Mouse (Mus musculus) megakaryocyte-erythroid progenitor cell, adult 5 weeks (primary cell): ENCODE measurements around the gene Slamf9. TPM values are rescaled to one million over a fixed set of nuclear protein-coding genes. Genes with fewer than 3 reads are reported as not detected.

Experiments used
- polyA plus RNA-seq: library from polyadenylated mRNA; stranded (reverse); fragments of >175 nt; gene quantifications from 2 replicates; pipeline ENCODE4 v1.2.3, GENCODE M21; 2012

Slamf9 gene
- polyA plus RNA-seq = not detected in 2 replicates

DNA sequence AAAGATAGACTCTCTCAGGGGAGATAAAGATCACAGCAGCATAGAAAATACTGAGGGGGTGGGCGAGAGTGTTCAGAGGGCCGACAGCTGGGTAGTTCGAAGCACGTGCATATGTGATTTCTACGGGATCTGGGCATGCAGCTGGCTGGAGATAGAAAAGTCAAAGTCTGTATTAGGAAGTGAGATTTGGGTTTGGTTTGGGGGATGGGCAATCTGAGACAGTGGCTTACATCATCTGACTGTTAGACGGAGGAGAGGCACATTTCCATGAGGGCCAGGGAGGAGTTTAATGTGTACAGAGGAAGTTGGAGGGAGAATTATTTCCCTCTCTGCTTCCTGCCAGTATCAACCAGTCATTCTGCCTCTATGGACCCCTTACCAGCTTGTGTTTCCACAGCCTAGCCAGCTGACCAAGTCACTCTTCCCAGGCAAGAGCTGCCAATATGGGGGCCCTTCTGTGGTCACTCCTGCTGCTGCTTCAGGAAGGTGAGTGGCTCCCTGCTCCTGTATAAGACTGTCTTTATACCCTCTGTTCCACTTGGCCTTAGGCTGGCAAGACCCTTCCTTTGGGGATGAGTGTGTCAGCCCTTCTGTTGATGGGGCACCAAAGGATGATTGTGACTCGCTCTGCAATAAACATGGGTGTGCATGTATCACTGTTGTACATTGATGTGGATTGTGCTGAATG, at the start of gene Slamf9:
TSS of gene Slamf9 (plus strand) at position 305 of the 688 bp plus-strand sequence.

DNA sequence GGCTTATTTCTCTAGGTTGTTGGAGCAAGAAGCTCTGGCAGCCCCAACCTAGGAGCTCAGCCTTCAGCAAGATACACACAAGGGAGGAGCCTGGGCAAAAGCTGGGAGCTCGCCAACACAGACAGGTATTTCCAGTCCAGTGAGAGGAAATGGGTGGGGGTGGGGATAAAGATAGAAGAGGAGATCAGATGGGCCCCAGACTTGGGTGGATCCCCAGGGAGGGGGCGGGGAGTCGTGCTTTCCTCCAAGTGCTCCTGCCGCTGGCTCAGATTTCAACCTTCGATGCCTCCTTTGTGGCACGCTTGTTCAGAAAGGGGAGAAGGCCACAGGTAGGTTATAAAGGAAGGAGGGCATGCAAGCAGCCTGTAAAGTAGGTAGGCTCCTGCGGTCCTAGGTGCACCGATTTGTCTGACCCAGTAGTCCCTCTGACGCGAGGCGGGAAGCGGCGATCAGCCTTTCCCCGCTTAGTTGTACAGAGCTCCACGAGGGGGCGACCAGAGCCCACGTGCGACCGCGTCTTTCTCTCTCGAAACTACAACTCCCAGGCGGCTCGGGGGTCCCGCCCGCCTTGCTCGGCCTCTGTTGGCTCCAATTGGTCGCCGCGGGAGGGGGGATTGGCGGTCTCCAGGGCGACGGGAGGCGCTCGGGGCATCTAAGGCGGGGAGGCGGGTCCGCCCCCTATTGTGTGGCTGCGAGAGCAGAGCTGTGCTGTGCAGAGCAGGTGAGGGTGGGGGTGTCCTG, 6.6 kb downstream of the Slamf9 start, which contains the start of gene Igsf9:
TSS of gene Igsf9 (plus strand) at position 249 of the 741 bp plus-strand sequence.

DNA sequence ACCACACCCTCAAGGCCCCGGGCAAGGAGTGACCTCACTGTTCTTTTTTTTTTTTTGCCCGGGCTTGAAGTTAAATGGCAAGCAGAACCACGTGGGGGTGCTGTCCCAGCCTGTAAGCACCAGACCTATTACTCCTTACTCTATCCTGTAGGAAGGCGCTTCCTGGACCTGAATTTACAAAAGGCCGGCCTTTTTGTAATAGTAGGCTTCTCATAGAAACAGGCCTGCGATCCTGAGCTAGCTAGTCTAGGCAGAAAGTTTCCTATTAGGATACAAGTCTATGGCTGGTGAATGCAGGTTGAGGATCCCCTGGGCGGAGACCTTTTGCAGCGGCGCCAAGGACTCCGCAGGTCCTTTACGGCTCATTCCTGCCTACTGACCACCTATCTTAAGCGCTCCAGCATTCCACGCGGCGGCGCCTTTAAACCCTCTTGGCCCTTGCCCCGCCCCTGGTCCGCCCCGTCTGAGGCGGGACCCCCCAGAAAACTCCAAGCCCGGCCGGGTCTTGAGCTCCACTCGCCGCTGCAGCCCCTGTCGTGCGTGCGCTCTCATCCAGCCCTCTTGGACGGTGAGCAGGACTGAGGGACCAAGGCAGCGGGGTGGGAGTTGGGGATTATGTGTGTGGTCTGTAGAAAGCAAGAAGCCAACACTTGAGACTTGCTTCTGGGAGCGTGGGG, 24.7 kb downstream of the Slamf9 start, which contains the start of gene Tagln2:
TSS of gene Tagln2 (plus strand) at position 283 of the 677 bp plus-strand sequence.

DNA sequence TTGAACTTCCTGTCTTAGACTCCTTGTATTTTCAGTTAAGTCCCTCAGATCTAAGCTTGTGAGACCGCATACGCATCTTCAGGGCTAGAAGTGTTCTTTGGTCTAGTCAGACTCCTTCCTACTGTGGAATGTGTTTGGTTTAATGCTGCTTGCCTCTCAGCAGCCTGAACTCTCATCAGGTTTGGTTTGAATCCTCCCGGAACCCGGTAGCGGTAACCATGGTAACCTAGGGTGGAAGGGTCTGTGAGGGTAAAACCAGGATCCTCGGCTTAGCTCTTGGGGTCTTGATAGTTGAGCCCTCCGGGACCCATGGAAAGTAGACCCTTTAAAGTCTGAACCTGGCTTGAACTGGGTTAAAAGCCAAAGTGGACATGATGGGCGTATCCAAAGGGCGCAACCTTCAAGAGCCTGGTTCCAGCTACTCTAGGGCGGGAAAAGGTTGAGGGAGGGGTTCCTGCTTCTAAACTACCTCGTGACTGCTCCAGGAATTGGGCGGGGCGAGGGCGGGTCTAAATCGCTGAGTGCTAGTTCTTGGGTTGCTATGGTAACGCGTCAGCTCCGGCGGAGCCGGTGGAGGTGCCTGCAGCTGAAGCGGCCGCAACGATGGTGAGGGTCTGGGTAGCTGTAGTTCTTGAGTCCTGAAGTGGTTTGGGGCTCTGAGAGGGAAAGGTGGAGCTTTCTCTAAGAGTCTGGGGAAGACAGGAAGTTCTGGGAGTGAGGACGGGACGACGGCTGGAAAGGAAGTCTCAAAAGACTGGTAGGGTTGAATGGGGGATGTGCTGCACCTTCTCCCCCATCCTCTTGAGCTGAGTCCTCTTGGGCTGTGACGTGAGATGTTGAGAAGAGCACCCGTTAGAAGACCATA, 45.6 kb downstream of the Slamf9 start, which contains the start of gene Cfap45:
TSS of gene Cfap45 (plus strand) at position 226 of the 865 bp plus-strand sequence.

Other genes with a start within 250 kb of the Slamf9 start
- gene Atp1a4, start 216.9 kb upstream of the Slamf9 start, polyA plus RNA-seq = not detected in 2 replicates
- 88.2 and 88.9 TPM in 2 replicates for gene Igsf8, start 213.7 kb upstream of the Slamf9 start, polyA plus RNA-seq
- not detected in 2 replicates for gene Atp1a2, start 177.3 kb upstream of the Slamf9 start, polyA plus RNA-seq
- 0.06 TPM in 1 of 2 replicates, not detected in the other for gene Kcnj9, start 146.0 kb upstream of the Slamf9 start, polyA plus RNA-seq
- 0.06 and 0.09 TPM in 2 replicates for gene Kcnj10, start 134.1 kb upstream of the Slamf9 start, polyA plus RNA-seq
- 9.1 and 9.6 TPM in 2 replicates for gene Pigm, start 98.8 kb upstream of the Slamf9 start, polyA plus RNA-seq
- gene Igsf9, start 6.4 kb downstream of the Slamf9 start, polyA plus RNA-seq = 1.2 and 1.7 TPM in 2 replicates
- 736 and 821 TPM in 2 replicates for gene Tagln2, start 24.7 kb downstream of the Slamf9 start, polyA plus RNA-seq
- 0.12 and 0.32 TPM in 2 replicates for gene Cfap45, start 45.4 kb downstream of the Slamf9 start, polyA plus RNA-seq
- not detected in 2 replicates for gene Vsig8, start 80.6 kb downstream of the Slamf9 start, polyA plus RNA-seq
- gene Slamf8, start 115.2 kb downstream of the Slamf9 start, polyA plus RNA-seq = 0.09 and 0.18 TPM in 2 replicates
- not detected in 2 replicates for gene Fcrl6, start 127.2 kb downstream of the Slamf9 start, polyA plus RNA-seq
- gene Dusp23, start 157.6 kb downstream of the Slamf9 start, polyA plus RNA-seq = 21.6 and 23.7 TPM in 2 replicates
- gene Crp, start 222.7 kb downstream of the Slamf9 start, polyA plus RNA-seq = not detected in 2 replicates